Mouse (Mus musculus): Measurements from ENCODE around the gene Tradd.

Gene Tradd

GRCm38 (mm10) chr8:105264024-105264982 lies at the start of gene Tradd, which contains the start of gene Fbxl8:
Gene Tradd (minus strand): TSS chr8:105264609.
Gene Fbxl8 (plus strand): TSS chr8:105264648.
- peak; percentile 62 for DNase-seq (ENCODE audit: low spot score)

DNA sequence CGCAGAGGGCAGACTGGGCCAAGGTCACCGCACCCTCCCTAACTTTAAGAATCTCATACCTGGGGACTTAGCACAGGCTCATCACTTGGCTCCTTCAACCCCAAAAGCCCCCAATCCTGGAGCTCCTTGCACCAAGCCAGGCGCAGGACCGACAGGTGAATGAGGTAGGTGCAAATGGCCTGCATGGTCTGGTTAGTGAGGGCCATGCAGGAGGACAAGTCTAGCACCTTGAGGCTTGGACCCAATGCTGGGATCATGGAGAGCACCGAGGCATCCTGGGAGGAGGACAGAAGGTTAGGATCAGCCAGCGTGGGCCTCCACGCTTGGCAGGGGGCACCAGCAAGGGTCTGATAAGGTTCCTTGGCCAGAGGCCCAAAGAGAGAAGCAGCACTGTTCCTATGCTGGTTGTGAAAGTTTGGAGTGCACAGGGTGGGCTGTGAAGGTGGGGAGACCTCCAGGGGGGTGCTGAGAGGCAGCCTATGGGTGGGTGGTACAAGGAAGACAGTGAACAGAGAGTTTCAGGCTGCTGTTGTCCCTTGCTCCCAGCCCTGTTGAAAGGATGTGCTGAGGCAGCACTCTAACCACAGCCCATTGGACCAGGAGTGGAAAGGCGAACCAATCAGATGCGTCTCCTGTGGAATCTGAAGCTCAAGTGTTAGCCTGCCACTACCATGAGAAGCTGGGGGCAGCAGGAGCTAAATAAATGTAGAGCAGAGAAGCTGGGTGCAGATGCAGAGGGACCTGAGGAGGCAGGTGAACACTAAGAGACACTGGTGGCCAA lies 49.4 kb upstream of the Tradd start:
- no peak for DNase-seq (ENCODE audit: low spot score)

DNA sequence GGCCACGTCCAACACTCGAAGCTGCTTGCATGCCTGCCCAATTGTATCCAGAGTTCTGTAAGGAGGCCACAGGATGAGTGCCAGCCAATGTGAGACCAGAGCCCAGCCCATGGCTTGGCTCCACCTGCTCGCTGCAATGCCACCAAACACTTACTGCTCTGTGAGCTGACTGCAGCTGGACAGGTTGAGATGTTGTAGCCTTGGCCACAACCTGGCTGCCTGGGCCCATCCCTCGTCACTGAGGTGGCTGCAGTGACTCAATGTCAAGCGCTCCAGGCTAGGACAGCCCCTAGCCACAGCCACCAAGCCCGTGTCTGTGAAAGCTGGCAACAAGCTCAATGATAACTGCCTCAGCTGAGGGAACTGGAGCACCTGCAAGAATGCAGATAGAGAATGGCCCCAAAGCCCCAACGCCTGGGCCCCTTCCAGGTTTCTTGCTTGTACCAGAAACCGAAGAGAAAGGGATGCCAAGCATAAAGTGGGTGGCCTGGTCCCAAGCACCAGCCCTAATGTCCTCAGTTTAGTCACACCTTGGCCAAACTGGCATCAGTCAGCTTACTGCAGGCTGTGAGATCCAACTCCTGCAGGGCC lies 48.6 kb upstream of the Tradd start:
- DNase-seq (ENCODE audit: low spot score): no peak

DNA sequence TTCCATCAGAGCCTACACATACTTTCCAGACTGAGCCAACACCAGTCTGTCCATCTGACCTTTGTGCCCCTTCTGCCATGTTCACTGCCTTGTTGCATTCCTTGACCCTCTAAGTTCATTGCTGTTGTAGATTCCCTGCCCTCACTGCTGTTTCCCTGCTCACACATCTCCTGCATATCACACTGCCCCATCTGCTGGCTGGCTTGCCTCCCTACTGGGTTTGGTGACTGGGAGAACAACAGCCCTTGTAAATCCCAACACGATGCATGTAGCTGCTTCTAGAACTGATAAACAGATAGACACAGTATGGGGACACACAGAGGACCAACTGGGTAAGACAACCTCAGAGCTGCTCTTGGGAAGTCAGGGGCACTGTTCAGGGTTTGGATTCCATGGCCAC lies 47.3 kb upstream of the Tradd start:
- DNase-seq (ENCODE audit: low spot score): no peak

DNA sequence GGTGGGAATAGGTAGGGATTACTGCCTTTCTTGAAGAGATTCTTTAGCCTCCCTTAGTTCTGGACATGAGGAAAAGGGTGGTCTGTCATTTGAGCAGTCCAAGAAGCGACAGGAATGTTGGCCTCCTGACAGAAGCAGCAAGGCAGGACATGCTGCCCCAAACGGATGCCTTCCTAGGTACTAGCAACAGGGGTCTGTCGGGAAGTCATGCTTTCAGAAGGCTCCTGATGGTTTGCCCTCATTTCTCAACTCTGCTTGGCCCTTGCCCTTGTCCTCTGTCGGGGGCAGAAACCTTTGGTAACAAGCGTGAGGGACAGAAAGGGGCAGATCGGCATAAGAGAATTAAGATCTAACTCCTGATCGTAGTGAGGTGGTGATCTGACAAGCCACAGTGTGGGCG lies 45.7 kb upstream of the Tradd start:
- DNase-seq (ENCODE audit: low spot score): no peak

DNA sequence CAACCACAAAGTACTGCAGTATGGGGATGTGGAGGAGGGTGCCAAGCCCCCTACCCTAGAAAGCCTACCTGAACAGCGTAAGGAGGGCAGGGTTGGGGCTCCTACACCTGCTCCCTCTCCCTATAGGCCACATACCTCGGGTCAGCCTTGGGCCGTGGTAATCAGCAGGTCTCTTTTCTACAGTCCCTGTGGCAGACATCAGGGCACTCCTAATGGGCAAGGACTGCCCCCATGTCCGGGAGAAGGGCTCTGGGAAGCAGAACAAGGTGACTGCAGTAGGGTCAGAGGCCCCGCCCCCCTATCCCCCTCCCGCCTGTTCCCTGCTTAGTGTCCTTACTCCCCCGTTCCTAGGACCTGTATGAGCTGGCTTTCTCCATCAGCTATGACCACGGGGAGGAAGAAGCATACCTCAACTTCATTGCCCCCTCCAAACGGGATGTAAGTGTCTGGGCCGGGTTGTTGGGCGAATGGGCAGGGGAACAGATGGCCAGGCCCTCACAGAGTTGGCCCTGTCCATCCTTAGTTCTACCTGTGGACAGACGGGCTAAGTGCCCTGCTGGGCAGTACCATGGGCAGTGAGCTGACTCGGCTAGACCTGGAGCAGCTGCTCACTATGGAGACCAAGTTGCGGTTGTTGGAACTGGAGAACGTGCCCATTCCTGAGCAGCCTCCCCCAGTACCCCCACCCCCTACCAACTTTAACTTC lies 44.9 kb upstream of the Tradd start:
- no peak for DNase-seq (ENCODE audit: low spot score)

GRCm38 (mm10) chr8:105308428-105308827 lies 44.0 kb upstream of the Tradd start:
- no peak for DNase-seq (ENCODE audit: low spot score)

GRCm38 (mm10) chr8:105307670-105308069 lies 43.3 kb upstream of the Tradd start:
- no peak for DNase-seq (ENCODE audit: low spot score)

- DNase-seq (ENCODE audit: low spot score): no peak
Measured at GRCm38 (mm10) chr8:105306146-105306691, 41.8 kb upstream of the Tradd start.

DNA sequence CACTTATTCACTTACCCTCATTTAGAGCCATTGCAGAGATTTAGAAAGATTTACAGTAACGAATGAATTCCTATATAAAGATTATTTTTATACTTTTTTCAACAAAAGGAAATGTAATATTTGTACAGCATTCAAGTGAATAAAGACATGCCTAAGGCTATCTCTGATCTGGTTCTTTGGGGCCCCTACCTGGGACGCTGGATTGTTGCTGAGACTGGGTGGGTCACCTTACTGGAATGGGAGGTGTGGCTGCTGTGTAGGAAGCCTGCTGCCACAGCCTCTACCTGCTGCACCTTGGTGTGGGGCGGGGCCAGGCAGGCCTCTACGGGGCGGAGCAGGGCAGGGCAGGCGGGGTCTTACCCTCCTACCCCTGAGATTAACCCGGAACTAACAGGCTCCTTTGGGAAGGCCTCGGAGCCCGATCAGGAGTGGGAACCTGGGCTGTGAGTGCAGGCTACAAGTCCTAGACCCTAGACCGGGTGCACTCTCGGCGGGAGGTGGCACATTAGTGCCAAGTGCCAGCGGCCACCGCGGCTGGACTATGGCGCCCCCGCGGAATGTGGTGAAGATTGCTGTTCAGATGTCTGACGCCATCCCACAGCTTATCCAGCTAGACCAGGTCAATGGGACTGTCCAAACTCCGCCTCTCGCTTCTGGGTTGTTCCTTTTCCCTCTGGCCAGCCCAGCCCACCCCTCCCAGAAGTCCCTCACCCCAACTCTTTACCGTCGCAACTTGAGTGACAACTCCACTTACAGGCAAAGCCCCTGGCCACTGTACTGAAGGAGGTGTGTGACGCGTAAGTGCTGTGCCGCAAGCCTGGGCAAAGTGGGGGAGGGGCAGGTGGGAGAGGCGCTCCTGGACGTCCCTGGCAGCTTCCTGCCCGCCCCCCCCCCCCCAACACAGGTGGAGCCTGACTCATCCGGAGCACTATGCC lies 41.1 kb upstream of the Tradd start, which contains the start of gene Elmo3:
Elmo3 (plus strand) TSS at position 391 of the 935 bp plus-strand sequence.
- DNase-seq (ENCODE audit: low spot score): no peak

DNA sequence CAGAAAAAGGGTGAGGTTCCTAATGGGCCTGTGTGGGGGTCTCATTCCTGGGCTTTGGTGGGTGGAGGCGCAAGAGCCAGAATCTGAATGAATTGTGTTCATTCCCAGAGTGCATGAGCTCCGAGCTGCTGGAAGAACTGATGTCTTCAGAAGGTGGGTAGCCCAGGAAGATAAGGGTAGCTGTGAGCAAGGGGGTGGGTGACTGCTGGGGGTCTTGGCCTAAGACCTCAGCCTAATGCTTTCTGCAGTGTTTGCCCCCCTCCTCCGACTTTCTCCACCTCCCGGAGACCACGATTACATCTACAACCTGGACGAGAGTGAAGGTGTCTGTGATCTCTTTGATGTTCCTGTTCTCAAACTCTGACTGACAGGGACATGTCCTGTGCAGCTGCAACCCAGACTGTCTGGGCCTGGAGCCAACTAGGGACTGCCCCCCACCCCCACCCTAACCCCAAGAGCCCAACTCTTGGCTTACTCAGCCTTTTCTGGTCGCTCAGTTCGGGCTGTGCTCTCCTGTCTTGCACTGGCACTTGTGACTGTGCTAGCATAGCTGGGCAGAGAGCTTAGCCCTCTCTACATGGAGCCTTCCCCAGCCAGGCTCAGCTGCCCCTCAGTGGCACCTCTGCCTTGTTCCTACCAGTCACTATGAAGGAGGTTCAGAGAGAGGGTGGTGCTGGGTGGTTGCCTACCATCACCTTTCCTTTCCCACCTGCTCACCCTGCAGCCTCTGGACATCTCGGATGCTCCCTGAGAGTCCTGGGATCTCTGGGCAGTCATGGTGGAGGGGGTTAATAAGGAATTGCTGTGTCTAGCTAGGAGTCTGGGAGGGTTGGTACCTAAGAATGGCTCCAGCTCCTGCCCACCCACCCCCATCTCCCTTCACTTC lies 40.2 kb upstream of the Tradd start:
- DNase-seq (ENCODE audit: low spot score): no peak

GRCm38 (mm10) chr8:105303874-105304273 lies 39.5 kb upstream of the Tradd start:
- no peak for DNase-seq (ENCODE audit: low spot score)

GRCm38 (mm10) chr8:105303396-105303795 lies 39.0 kb upstream of the Tradd start:
- no peak for DNase-seq (ENCODE audit: low spot score)

- peak; percentile 90 for DNase-seq (ENCODE audit: low spot score)
Measured at GRCm38 (mm10) chr8:105299962-105300361, 35.6 kb upstream of the Tradd start.

GRCm38 (mm10) chr8:105298351-105299252 lies 34.2 kb upstream of the Tradd start:
- DNase-seq (ENCODE audit: low spot score): no peak

- peak; percentile 89 for DNase-seq (ENCODE audit: low spot score)
Measured at GRCm38 (mm10) chr8:105297511-105298192, 33.2 kb upstream of the Tradd start, which contains the start of gene E2f4. Gene E2f4 (plus strand): TSS chr8:105297663.

- DNase-seq (ENCODE audit: low spot score): no peak
Measured at GRCm38 (mm10) chr8:105295895-105296573, 31.6 kb upstream of the Tradd start, which contains the start of gene Exoc3l. Gene Exoc3l (minus strand): TSS chr8:105296101.

Measured in c-Kit-positive CD71-positive TER-119-positive erythroid progenitor cells, embryonic 14.5 days (primary cell).